ENCODE assay signal across 16 mouse cellular contexts in the genomic region with DNA sequence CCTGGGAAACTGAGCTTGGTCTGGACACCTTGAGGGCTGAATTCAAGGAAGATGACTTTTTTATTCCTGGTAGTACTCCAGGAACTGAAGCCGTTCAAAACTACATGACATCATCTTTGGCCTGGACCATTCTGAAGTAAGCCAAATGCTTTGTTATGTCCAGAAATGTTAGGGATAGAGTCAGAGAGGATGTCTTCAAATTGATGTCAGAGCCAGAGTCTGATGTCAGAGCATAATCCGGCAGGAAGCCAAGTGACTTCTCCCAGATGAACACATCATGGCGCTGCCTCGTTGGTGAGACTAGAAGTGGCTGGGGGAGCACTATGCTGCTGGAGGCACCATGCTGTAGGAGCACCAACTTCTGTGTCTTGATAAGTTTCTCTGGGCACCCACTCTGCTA.
DNase-seq lines count a peak whose midpoint lies in the region; ATAC-seq lines count a peak whose summit lies in the region.
"Had no signal": no experiment of that assay in that cellular context is flagged by ENCODE, and none has a peak within 500 bp of the region (broad histone marks: within the 10 kb centered on the region; RNA-seq: fewer than 3 reads in every experiment).

No protein-coding gene starts in this region.

- peaks cover 53% of the 10 kb centered on the region for H3K36me3 ChIP-seq in heart, embryonic 12.5 days
- H3K36me3 ChIP-seq in kidney, embryonic 16.5 days (ENCODE audit: insufficient read depth, low read length), result peaks cover 32% of the 10 kb centered on the region; the same call in 1 of the 2 replicates
- H3K36me3 ChIP-seq: neural tube, embryonic 13.5 days had no signal

- no peaks in the 10 kb centered on the region for H3K9me3 ChIP-seq in heart, embryonic 12.5 days (replicated peaks)
- no peaks in the 10 kb centered on the region for H3K9me3 ChIP-seq in kidney, embryonic 16.5 days (ENCODE audit: low read length)
- H3K9me3 ChIP-seq: hindbrain, embryonic 13.5 days; intestine, embryonic 15.5 days; neural tube, embryonic 13.5 days had no signal

- no peak overlapping the region for H3K4me3 ChIP-seq in heart, embryonic 12.5 days
- H3K4me3 ChIP-seq in brown adipose tissue, adult 24 weeks (ENCODE audit: insufficient read depth, low read depth, low read length), result no peak overlapping the region
- no peak overlapping the region for H3K4me3 ChIP-seq in kidney, embryonic 16.5 days (ENCODE audit: low read length)
- H3K4me3 ChIP-seq: hindbrain, embryonic 13.5 days; intestine, embryonic 15.5 days; neural tube, embryonic 13.5 days had no signal

- H3K27ac ChIP-seq in heart, embryonic 12.5 days (ENCODE audit: poor library complexity, severe bottlenecking), result no peak overlapping the region
- H3K27ac ChIP-seq in brown adipose tissue, adult 24 weeks (replicated peaks; ENCODE audit: low read depth, low read length), result peak overlapping the region; percentile 57
- H3K27ac ChIP-seq in kidney, embryonic 16.5 days (ENCODE audit: low read length), result no peak overlapping the region
- H3K27ac ChIP-seq: hindbrain, embryonic 13.5 days; intestine, embryonic 15.5 days; liver, embryonic 14.5 days; neural tube, embryonic 13.5 days had no signal

- 83% methylated on average over 4 of the region's 4 CpGs for WGBS in heart, embryonic 12.5 days
- 85% methylated on average over 4 of the region's 4 CpGs for WGBS in kidney, embryonic 16.5 days

- H3K9ac ChIP-seq in heart, embryonic 12.5 days, result no peak overlapping the region
- no peak overlapping the region for H3K9ac ChIP-seq in kidney, embryonic 16.5 days (replicated peaks; ENCODE audit: low read length)
- H3K9ac ChIP-seq: hindbrain, embryonic 13.5 days; intestine, embryonic 15.5 days; liver, embryonic 14.5 days; neural tube, embryonic 13.5 days had no signal

- H3K27me3 ChIP-seq in heart, embryonic 12.5 days (replicated peaks), result no peaks in the 10 kb centered on the region
- no peaks in the 10 kb centered on the region for H3K27me3 ChIP-seq in kidney, embryonic 16.5 days (ENCODE audit: insufficient read depth, low read length)
- H3K27me3 ChIP-seq: hindbrain, embryonic 13.5 days; intestine, embryonic 15.5 days; neural tube, embryonic 13.5 days had no signal

- H3K4me2 ChIP-seq in heart, embryonic 12.5 days, result no peak overlapping the region
- H3K4me2 ChIP-seq in kidney, embryonic 16.5 days (replicated peaks; ENCODE audit: low read depth, low read length), result no peak overlapping the region
- H3K4me2 ChIP-seq: hindbrain, embryonic 13.5 days; intestine, embryonic 15.5 days; neural tube, embryonic 13.5 days had no signal

- DNase-seq in heart, adult 11 months, result peak; percentile 98
- DNase-seq in heart, adult 9 months (ENCODE audit: low spot score in 2 of 2), result peak; percentile 79 to 90
- peak; percentile 71 for DNase-seq in heart, postnatal 4 days
- DNase-seq in testis, postnatal 14 days (ENCODE audit: low spot score), result no peak
- no peak for DNase-seq in layer of hippocampus, adult 9-10 months (ENCODE audit: low spot score)
- DNase-seq: cerebellum, postnatal 10 days; kidney, postnatal 25 days; thymus, adult 2 months had no signal

- ATAC-seq in heart, embryonic 12.5 days (ENCODE audit: insufficient number of reproducible peaks, low FRiP score), result no peak
- ATAC-seq in kidney, embryonic 16.5 days (ENCODE audit: low FRiP score, low TSS enrichment), result no peak
- ATAC-seq: forebrain, embryonic 14.5 days; intestine, embryonic 15.5 days had no signal

- peaks cover 38% of the 10 kb centered on the region for H3K4me1 ChIP-seq in heart, embryonic 12.5 days (replicated peaks)
- peaks cover 21% of the 10 kb centered on the region; the same call in 1 of the 2 replicates for H3K4me1 ChIP-seq in brown adipose tissue, adult 24 weeks (ENCODE audit: control insufficient read depth, insufficient read depth, insufficient read length, low read length)
- peaks cover 7% of the 10 kb centered on the region for H3K4me1 ChIP-seq in kidney, embryonic 16.5 days (ENCODE audit: insufficient read depth, low read length)
- H3K4me1 ChIP-seq: hindbrain, embryonic 13.5 days; intestine, embryonic 15.5 days had no signal

Comparison
In these comparisons a context has a peak if more than half of its experiments do, and no peak if none do; other contexts are left out.
1. DNase-seq: peak in heart, adult 11 months (single experiment), heart, adult 9 months (2 of 2) and heart, postnatal 4 days (single experiment); none in testis, postnatal 14 days (single experiment) and layer of hippocampus, adult 9-10 months (single experiment).